Mouse (Mus musculus) stomach, embryonic 15.5 days (tissue): ENCODE results near the gene Ankrd7. TPM values are rescaled to one million over a fixed set of nuclear protein-coding genes. Genes with fewer than 3 reads are reported as not detected.
"Not testable (repeated sequence)": the region's sequence is repeated elsewhere in the genome, so short reads cannot be mapped to it uniquely, and the experiment has no call there.

Experiments used
- ATAC-seq: fragments of 200-750 bp; cut with Nextera tagmentation; 2 replicates; pipeline ENCODE4 v1.8.0; 2017; ENCODE audit warnings: low read depth, moderate number of reproducible peaks, moderate TSS enrichment; ENCODE audit not compliant: insufficient read depth, low FRiP score
- H3K27ac ChIP-seq: fragments of 300-500 bp; sonication (generic); 2 replicates; pipeline ENCODE4 v1.5.1; 2015; ENCODE audit warnings: mild to moderate bottlenecking, inconsistent platforms
- H3K27me3 ChIP-seq: fragments of 300-500 bp; sonication (generic); replicated peaks from 2 replicates; pipeline ENCODE4 v1.6.1; 2015; ENCODE audit warnings: inconsistent platforms
- H3K36me3 ChIP-seq: fragments of 300-500 bp; sonication (generic); 2 replicates; pipeline ENCODE4 v1.6.1; 2015; ENCODE audit warnings: inconsistent platforms
- H3K4me1 ChIP-seq: fragments of 300-500 bp; sonication (generic); 2 replicates; pipeline ENCODE4 v1.6.1; 2015; ENCODE audit warnings: inconsistent platforms
- H3K4me2 ChIP-seq: fragments of 300-500 bp; sonication (generic); 2 replicates; pipeline ENCODE4 v1.6.1; 2015; ENCODE audit warnings: mild to moderate bottlenecking, inconsistent platforms
- H3K4me3 ChIP-seq: fragments of 300-500 bp; sonication (generic); replicated peaks from 2 replicates; pipeline ENCODE4 v1.5.1; 2015; ENCODE audit warnings: inconsistent platforms
- H3K9ac ChIP-seq: fragments of 300-500 bp; sonication (generic); 2 replicates; pipeline ENCODE4 v1.6.1; 2015; ENCODE audit warnings: inconsistent platforms
- H3K9me3 ChIP-seq: fragments of 300-500 bp; sonication (generic); 2 replicates; pipeline ENCODE4 v1.6.1; 2016; ENCODE audit warnings: inconsistent platforms
- WGBS: fragments of 180-500 bp; shearing (Covaris S2); methylation state at CpG from one replicate; pipeline ENCODE4 v1.1.7; 2015; 5-methylcytosine and 5-hydroxymethylcytosine counted together
- polyA plus RNA-seq: library from polyadenylated mRNA; unstranded; fragments of >200 nt; fragmentation: Nextera tagmentation; extraction: Ambion mirVana; gene quantifications from 2 replicates; pipeline ENCODE4 v1.2.1, GENCODE M21; 2015

Gene Ankrd7
- polyA plus RNA-seq, result 0.26 TPM in 2 replicates

DNA sequence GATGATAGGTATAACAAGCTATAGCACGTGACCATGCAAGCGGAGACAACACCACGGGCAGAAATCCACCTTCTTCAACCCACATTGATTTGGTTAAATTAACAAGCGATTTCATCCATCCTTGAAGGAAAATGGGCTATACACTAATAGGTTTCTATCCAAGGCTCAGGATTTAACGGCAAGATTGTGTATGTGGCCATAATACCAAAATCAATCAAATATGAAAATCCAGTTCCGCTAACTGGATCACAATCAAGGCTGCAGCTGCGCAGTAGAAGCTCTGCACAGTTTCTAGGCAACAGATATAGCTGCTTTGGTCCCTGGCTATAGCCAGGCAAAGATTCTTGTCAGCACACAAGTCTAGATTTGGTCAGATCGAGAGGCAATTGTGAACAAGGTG is at the start of gene Ankrd7:
TSS of gene Ankrd7 (plus strand) at position 301 of the 400 bp plus-strand sequence.
- Histone ChIP-seq H3K27me3 (no peaks in the 10 kb centered on the region), H3K27ac (no peak within 1 kb of the TSS), H3K4me2 (no peak within 1 kb of the TSS), H3K9me3 (no peaks in the 10 kb centered on the region), H3K36me3 (no peaks in the 10 kb centered on the region), H3K4me3 (no peak within 1 kb of the TSS), H3K4me1 (no peaks in the 10 kb centered on the region), H3K9ac (no peak within 1 kb of the TSS)
- 87% methylated on average over 8 of the region's 8 CpGs for WGBS
- ATAC-seq, result no peak

DNA sequence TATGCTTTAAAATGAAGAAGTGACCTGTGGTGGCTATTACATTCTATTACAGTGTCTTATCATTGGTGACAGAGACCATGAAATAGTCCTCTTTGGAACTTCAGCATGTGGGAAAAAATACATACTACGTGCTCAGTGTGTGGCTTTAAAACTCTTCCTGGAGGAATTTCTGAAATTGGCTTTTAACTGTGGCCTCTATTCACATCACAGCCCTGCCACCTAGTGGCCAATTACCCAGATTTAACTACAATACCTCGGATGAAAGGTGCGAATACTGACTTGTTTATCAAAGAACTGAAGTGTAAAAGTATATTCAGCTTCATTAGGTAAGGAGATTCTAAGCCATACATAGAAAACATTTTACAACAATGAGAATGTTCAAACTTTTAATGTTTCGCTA is 46.8 kb upstream of the Ankrd7 start:
- no peak for ATAC-seq
- Histone ChIP-seq H3K27ac (no peak overlapping the region), H3K4me3 (no peak overlapping the region), H3K9ac (no peak overlapping the region), H3K4me2 (no peak overlapping the region), H3K4me1 (no peaks in the 10 kb centered on the region), H3K27me3 (no peaks in the 10 kb centered on the region), H3K36me3 (no peaks in the 10 kb centered on the region), H3K9me3 (no peaks in the 10 kb centered on the region)
- WGBS, result 10% methylated on average over 4 of the region's 4 CpGs

DNA sequence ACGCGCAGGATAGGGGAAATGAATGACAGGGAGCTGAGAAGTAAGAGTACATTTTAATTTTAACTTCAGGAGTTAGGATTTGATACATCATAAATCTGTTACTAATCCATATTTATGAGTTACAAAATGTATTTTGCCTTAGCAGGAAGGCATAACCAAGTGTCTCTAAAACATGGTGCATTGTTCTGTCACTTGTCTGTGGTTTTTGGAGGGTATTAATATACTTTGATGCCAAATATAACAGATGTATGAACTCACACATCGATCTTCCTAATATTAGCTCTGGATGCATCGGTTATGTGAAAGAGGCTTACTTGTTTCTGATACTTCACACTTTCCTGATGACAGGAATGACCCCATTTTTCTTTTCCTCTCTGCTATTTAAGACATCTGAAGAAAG is 45.9 kb upstream of the Ankrd7 start:
- Histone ChIP-seq H3K36me3 (no peaks in the 10 kb centered on the region), H3K4me3 (no peak overlapping the region), H3K9me3 (no peaks in the 10 kb centered on the region), H3K4me2 (no peak overlapping the region), H3K9ac (no peak overlapping the region), H3K27ac (no peak overlapping the region), H3K4me1 (no peaks in the 10 kb centered on the region), H3K27me3 (no peaks in the 10 kb centered on the region)
- no peak for ATAC-seq
- WGBS, result 70% methylated on average over 4 of the region's 4 CpGs

DNA sequence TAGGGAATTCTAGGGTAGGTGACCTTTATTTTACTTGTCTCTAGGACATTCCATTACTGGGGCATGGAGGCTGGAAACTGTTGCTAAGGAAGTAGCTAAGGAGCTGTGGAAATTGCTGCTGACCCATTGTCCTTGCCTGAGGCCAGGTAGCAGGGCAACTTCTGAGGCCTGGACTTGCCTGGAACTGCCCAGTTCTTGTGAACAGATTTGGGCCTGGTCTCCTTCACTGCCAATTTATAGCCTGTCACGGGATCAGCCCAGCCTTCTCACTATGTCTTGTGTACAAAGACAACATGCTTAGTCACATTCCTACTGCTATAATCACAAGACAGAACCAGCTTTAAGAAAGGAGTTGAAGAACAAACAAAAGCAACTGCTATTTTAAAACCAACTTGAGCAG is 43.3 kb upstream of the Ankrd7 start:
- Histone ChIP-seq H3K9me3 (no peaks in the 10 kb centered on the region), H3K4me2 (no peak overlapping the region), H3K9ac (no peak overlapping the region), H3K4me3 (no peak overlapping the region), H3K27me3 (no peaks in the 10 kb centered on the region), H3K4me1 (no peaks in the 10 kb centered on the region), H3K27ac (peak overlapping the region; percentile 63; the same call in 1 of the 2 replicates), H3K36me3 (no peaks in the 10 kb centered on the region)
- WGBS, result 54% methylated on average over 1 of the region's 1 CpGs
- ATAC-seq, result peak; percentile 50; the same call in 1 of the 2 replicates

DNA sequence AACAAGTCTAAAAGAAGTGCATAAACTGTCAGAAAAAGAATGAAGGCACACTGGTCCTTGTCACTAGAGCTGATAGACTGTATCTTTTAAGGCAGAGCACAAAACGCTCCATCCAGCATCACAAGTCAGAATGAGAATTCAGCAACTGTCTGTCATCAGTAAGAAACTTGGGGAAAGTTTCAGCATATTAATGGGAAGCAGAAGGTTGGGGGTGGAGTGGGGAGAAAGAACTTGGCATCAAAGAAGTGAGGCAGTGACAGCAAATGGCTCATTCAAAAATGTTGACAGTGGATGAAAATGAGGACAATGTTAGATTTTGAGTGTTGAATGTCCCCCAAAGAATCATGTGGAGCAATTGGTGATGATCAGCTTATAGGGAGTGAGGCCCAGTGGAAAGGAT is 33.2 kb upstream of the Ankrd7 start:
- Histone ChIP-seq H3K27ac (no peak overlapping the region), H3K4me2 (no peak overlapping the region), H3K27me3 (no peaks in the 10 kb centered on the region), H3K9ac (no peak overlapping the region), H3K9me3 (no peaks in the 10 kb centered on the region), H3K36me3 (no peaks in the 10 kb centered on the region), H3K4me1 (no peaks in the 10 kb centered on the region), H3K4me3 (no peak overlapping the region)
- WGBS, result 81% methylated on average over 1 of the region's 1 CpGs
- ATAC-seq, result no peak

DNA sequence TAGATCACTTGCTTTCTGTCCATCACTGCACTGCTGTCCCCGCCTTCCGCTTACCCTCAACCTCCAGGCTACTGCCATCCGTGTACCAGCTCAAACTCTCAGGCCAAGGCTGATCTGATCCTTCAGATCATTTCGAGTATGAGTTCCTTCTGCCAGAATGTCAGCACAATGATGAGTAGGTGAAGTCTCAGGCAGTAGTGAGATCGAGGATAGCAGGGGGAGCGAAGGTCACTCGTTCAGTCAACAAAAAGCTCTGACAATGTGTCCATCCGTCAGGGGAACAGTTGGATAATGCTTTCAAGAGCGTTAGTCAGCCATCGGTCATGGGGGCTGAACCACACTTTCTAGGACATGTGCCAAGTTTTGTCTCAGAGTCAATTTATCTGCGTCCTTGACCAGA is 21.6 kb upstream of the Ankrd7 start:
- not testable (repeated sequence) for H3K4me1 ChIP-seq, H3K27me3 ChIP-seq, H3K9ac ChIP-seq, H3K4me3 ChIP-seq, H3K36me3 ChIP-seq, H3K27ac ChIP-seq, H3K9me3 ChIP-seq, H3K4me2 ChIP-seq, ATAC-seq
- 41% methylated on average over 4 of the region's 11 CpGs for WGBS

DNA sequence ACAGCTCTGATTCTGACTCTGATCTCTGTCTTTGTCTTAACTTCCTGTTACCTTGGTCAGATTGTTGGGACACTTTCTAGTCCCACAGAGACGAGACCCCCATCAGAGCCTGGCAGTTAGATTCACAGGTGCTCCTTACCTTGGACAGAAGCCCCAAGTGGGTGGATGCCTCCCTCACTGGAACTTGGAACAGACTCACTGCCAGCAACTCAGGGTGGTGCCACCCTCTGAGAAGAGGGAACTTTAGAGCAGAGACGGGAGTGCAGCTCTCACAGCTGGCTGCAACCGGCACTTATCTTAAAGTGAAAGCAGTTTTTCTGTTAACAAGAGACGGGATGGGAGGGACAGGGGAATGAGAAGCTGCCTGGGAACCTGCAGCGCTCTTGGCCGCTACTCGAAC is 20.5 kb upstream of the Ankrd7 start:
- H3K9ac ChIP-seq, ATAC-seq, H3K4me3 ChIP-seq, H3K27ac ChIP-seq, H3K36me3 ChIP-seq, H3K4me2 ChIP-seq, H3K4me1 ChIP-seq, H3K9me3 ChIP-seq, H3K27me3 ChIP-seq: not testable (repeated sequence)
- WGBS, result 10% methylated on average over 1 of the region's 7 CpGs

DNA sequence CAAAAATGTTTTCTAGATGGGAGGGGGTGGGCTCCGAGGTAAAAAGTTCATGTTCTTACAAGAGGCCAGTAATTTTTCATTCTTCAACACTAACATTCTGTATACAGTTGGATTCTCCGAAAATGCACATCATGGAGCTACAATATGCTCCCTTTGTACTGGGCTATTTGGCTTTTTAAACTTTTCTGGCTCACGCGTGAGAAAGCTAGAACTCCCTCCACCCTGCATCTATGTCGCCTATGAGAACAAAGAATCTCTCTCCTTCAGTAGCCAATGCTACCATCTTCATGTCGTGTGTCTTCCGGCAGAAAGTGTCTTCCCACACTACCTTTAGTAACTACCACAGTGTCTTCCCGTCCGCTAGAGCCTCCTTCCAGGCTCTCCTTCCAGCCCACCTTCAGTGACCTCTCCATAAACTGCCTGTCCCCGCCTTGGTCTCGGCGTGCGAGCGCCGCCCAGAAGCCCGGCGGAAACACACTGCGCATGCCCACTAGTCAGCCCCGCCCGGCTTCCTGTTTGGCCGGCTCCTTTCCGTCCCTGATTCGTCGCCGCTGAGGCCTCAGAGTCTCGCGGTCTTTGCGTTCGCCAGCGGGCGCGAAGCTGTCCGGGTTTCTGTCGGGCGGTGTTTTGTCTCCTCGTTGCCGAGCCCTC is 17.9 kb upstream of the Ankrd7 start, which contains the start of gene Lsm8:
TSS of gene Lsm8 (plus strand) at position 529 of the 651 bp plus-strand sequence.
- Histone ChIP-seq H3K4me3 (peak within 1 kb of the TSS; percentile 76), H3K27ac (peak within 1 kb of the TSS; percentile 94), H3K9me3 (no peaks in the 10 kb centered on the region), H3K9ac (peak within 1 kb of the TSS; percentile 88), H3K4me2 (peak within 1 kb of the TSS; percentile 57), H3K27me3 (no peaks in the 10 kb centered on the region), H3K4me1 (no peaks in the 10 kb centered on the region), H3K36me3 (peaks cover 6% of the 10 kb centered on the region)
- ATAC-seq, result peak; percentile 100
- under 1% methylated on average over 37 of the region's 37 CpGs for WGBS

DNA sequence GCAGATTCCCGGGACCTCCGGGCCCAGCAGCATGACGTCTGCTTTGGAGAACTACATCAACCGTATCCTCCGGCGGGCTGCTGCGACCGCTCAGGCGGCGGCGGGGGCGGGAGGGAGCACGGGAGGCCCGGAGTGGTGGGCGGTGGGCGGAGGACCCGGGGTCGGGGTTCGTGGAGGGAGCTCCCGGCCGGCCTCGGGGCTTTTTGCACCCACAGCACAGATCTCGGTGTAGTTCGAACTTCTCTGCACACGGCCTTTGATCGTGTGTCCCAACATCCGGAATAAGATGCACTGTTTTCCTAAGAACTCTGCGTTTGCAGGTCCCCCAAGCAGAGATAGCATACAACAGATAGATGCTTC is 17.4 kb upstream of the Ankrd7 start:
- Histone ChIP-seq H3K4me1 (no peaks in the 10 kb centered on the region), H3K4me2 (peak overlapping the region; percentile 57), H3K9ac (peak overlapping the region; percentile 88), H3K27me3 (no peaks in the 10 kb centered on the region), H3K9me3 (no peaks in the 10 kb centered on the region), H3K36me3 (peaks cover 6% of the 10 kb centered on the region), H3K4me3 (peak overlapping the region; percentile 76), H3K27ac (peak overlapping the region; percentile 94)
- ATAC-seq, result no peak
- WGBS, result under 1% methylated on average over 28 of the region's 28 CpGs

DNA sequence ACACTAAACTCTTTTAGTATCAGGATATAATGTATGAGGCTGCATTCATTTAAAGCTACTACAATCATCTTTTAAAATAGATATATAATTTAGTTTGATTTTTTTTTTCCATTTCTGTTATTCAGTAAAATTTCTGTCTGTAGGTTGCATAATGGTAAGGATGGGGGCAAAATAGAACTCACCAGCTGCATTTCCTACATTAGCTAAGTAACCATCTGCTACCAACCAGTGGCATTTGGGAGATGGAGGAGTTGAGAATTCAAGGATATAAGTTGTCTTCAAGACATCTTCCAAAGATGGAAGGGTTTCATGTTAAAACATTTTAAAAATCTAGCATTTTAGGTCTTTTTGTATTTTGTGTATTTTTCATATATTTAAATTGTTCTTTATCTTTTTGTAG is 10.8 kb upstream of the Ankrd7 start:
- no peaks in the 10 kb centered on the region for H3K4me1 ChIP-seq
- H3K36me3 ChIP-seq, result peaks cover 14% of the 10 kb centered on the region
- H3K9me3 ChIP-seq, result no peaks in the 10 kb centered on the region
- no peak overlapping the region for H3K27ac ChIP-seq
- ATAC-seq, result no peak
- no peak overlapping the region for H3K4me3 ChIP-seq
- H3K27me3 ChIP-seq, result no peaks in the 10 kb centered on the region
- no peak overlapping the region for H3K9ac ChIP-seq
- H3K4me2 ChIP-seq, result no peak overlapping the region

DNA sequence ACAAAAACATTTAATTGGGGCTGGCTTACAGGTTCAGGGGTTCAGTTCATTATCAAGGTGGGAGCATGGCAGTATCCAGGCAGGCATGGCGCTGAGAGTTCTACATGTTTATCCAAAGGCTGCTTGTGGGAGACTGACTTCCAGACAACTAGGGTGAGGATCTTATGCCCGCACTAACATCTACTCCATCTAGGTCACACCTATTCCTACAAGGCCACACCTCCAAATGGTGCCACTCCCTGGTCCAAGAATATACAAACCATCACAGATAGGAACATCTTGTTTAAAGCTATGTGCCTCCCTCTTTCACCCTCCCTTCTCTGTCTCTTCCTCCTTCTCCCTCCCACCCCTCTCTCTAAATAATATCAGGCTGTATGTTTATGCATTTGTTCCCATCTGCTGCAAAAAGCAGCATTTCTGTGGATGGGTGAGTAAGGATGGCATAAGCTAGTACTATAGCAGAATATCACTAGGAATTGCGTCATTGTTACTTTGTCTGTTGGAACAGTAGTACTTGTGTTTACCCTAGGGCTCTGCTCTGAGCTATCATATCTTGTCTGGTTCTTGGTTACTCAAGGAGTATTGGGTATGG is 9.5 kb upstream of the Ankrd7 start:
- no peak overlapping the region for H3K27ac ChIP-seq
- no peak overlapping the region for H3K9ac ChIP-seq
- ATAC-seq, result no peak
- no peaks in the 10 kb centered on the region for H3K27me3 ChIP-seq
- H3K4me2 ChIP-seq, result no peak overlapping the region
- 94% methylated on average over 3 of the region's 3 CpGs for WGBS
- H3K4me1 ChIP-seq, result no peaks in the 10 kb centered on the region
- H3K36me3 ChIP-seq, result peaks cover 14% of the 10 kb centered on the region
- no peak overlapping the region for H3K4me3 ChIP-seq
- H3K9me3 ChIP-seq, result no peaks in the 10 kb centered on the region

DNA sequence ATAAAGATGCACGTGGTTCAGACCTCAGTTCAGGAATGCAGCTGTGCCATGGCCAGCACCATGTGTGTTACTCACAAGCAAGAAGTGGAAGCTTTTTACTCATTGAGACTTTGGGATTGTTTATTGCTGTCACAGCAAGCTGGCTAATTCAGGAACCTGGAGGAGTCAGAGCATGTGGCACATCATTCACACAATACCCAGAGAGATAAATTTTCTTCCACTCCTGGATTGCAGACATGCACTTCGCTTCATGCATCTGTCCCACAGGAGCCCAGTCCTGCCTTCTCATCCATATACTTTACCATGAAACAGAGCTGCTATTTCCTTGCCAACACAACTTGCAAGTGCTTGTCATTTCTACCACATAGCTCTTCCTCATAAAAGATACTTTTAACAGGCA is 22.9 kb downstream of the Ankrd7 start:
- no peaks in the 10 kb centered on the region for H3K36me3 ChIP-seq
- no peak overlapping the region for H3K27ac ChIP-seq
- 61% methylated on average over 2 of the region's 2 CpGs for WGBS
- H3K9me3 ChIP-seq, result no peaks in the 10 kb centered on the region
- H3K4me3 ChIP-seq, result no peak overlapping the region
- H3K27me3 ChIP-seq, result no peaks in the 10 kb centered on the region
- no peaks in the 10 kb centered on the region for H3K4me1 ChIP-seq
- ATAC-seq, result no peak
- H3K4me2 ChIP-seq, result no peak overlapping the region
- no peak overlapping the region for H3K9ac ChIP-seq

DNA sequence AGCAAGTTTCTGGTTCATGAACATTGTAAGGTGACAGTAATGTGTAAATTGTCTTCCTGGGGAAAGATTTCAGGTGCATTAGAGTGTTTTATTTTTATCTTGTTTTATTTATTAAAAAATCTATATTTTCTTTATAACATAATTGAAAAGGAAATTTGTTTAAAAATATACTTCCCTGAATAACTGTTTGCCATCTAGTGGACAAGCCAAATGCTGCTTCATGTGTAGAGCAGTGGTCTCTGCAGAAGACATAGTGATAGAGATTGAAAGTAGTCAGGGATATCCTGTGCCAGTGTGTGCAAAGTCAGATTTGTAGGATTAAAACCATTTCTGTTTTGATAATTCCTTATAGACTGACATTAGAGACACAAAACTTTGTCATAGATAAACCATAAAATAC is 28.0 kb downstream of the Ankrd7 start:
- Histone ChIP-seq H3K9me3 (no peaks in the 10 kb centered on the region), H3K4me3 (no peak overlapping the region), H3K4me1 (no peaks in the 10 kb centered on the region), H3K36me3 (no peaks in the 10 kb centered on the region), H3K4me2 (no peak overlapping the region), H3K9ac (no peak overlapping the region), H3K27me3 (no peaks in the 10 kb centered on the region), H3K27ac (no peak overlapping the region)
- ATAC-seq, result no peak
